ENCODE assay signal across 14 mouse cellular contexts in genomic region chr7:141026097-141026739, GRCm38 (mm10). TPM values are rescaled to one million over a fixed set of nuclear protein-coding genes. Genes with fewer than 3 reads are reported as not detected.
DNase-seq lines count a peak whose midpoint lies in the region; ATAC-seq and TF ChIP-seq lines count a peak whose summit lies in the region.
"Had no signal": no experiment of that assay in that cellular context is flagged by ENCODE, and none has a peak within 500 bp of the region (broad histone marks: within the 10 kb centered on the region; RNA-seq: fewer than 3 reads in every experiment).

No protein-coding gene starts in this region.

- peaks cover 13% of the 10 kb centered on the region for H3K4me1 ChIP-seq in kidney, adult 2 months (ENCODE audit: control insufficient read depth, insufficient read depth, low read length)
- peaks cover 24% of the 10 kb centered on the region for H3K4me1 ChIP-seq in hindbrain, embryonic 10.5 days (replicated peaks)
- H3K4me1 ChIP-seq in midbrain, embryonic 16.5 days (ENCODE audit: control insufficient read depth, insufficient read depth, low read length) = peaks cover 11% of the 10 kb centered on the region

- H3K4me3 ChIP-seq in kidney, adult 2 months (ENCODE audit: insufficient read depth, low read depth, low read length) = no peak overlapping the region
- H3K4me3 ChIP-seq in hindbrain, embryonic 10.5 days = no peak overlapping the region
- no peak overlapping the region for H3K4me3 ChIP-seq in midbrain, embryonic 16.5 days (ENCODE audit: low read depth, low read length)

- H3K9me3 ChIP-seq in hindbrain, embryonic 10.5 days = no peaks in the 10 kb centered on the region
- no peaks in the 10 kb centered on the region for H3K9me3 ChIP-seq in midbrain, embryonic 16.5 days (replicated peaks; ENCODE audit: control insufficient read depth, low read length, poor library complexity, severe bottlenecking)

- TF ChIP-seq CTCF in kidney, adult 2 months (conservative IDR thresholded peaks at IDR 0.05; ENCODE audit: insufficient read depth, insufficient read length, low read depth, low read length) = no peak

- 54% methylated on average over 6 of the region's 6 CpGs for WGBS in kidney, adult 2 months
- 23% methylated on average over 6 of the region's 6 CpGs for WGBS in hindbrain, embryonic 10.5 days
- 21% methylated on average over 6 of the region's 6 CpGs for WGBS in midbrain, embryonic 16.5 days

- peak overlapping the region; percentile 68 for H3K27ac ChIP-seq in kidney, adult 2 months (ENCODE audit: insufficient read depth, low read depth, low read length)
- peak overlapping the region; percentile 91 for H3K27ac ChIP-seq in hindbrain, embryonic 10.5 days
- peak overlapping the region; percentile 66 for H3K27ac ChIP-seq in midbrain, embryonic 16.5 days (ENCODE audit: low read length)
- H3K27ac ChIP-seq: liver, embryonic 14.5 days had no signal

- H3K9ac ChIP-seq in midbrain, embryonic 16.5 days (ENCODE audit: low read depth, low read length) = no peak overlapping the region
- H3K9ac ChIP-seq: liver, embryonic 14.5 days had no signal

- no peak for TF ChIP-seq POLR2A in kidney, adult 2 months (IDR thresholded peaks at IDR 0.05; ENCODE audit: low read depth, low read length)

- no peaks in the 10 kb centered on the region for H3K27me3 ChIP-seq in kidney, adult 2 months (replicated peaks; ENCODE audit: control insufficient read depth, insufficient read depth, low read length)
- no peaks in the 10 kb centered on the region for H3K27me3 ChIP-seq in hindbrain, embryonic 10.5 days (ENCODE audit: insufficient read depth, poor library complexity, severe bottlenecking)
- no peaks in the 10 kb centered on the region for H3K27me3 ChIP-seq in midbrain, embryonic 16.5 days (ENCODE audit: control insufficient read depth, insufficient read depth, low read depth, low read length)
- H3K27me3 ChIP-seq: CH12.LX had no signal

- no peak overlapping the region for H3K4me2 ChIP-seq in midbrain, embryonic 16.5 days (ENCODE audit: low read length)

- ATAC-seq in midbrain, embryonic 16.5 days = no peak

- DNase-seq in kidney, adult 2 months = no peak
- DNase-seq in kidney, postnatal 4 days = no peak
- DNase-seq in R1 (ENCODE audit: low read depth, low spot score) = peak; percentile 48
- no peak for DNase-seq in hindbrain, embryonic 10.5 days (ENCODE audit: low spot score)
- DNase-seq in right cerebral cortex, postnatal 25 days = no peak
- no peak for DNase-seq in retina, embryonic 14.5 days (ENCODE audit: low spot score)
- DNase-seq in layer of hippocampus, postnatal 10 days (ENCODE audit: low spot score in 2 of 2) = no peak
- DNase-seq: adrenal gland, postnatal 14 days; kidney, postnatal 10 days had no signal

- H3K36me3 ChIP-seq in kidney, adult 2 months (ENCODE audit: control insufficient read depth, insufficient read depth, low read length) = no peaks in the 10 kb centered on the region
- H3K36me3 ChIP-seq in hindbrain, embryonic 10.5 days = no peaks in the 10 kb centered on the region
- no peaks in the 10 kb centered on the region for H3K36me3 ChIP-seq in midbrain, embryonic 16.5 days (ENCODE audit: control insufficient read depth, insufficient read depth, low read length)

RNA-seq across cellular contexts. Expression of gene Gm17387, which starts 2.7 kb away (rescaled TPM):
- not detected in 2 replicates for polyA plus RNA-seq in kidney, adult 2 months (2012; rRNA removed)
- polyA plus RNA-seq in hindbrain, embryonic 10.5 days (2016; fragmentation: Nextera tagmentation; extraction: Ambion mirVana) = not detected in 2 replicates
- not detected in 2 replicates for polyA plus RNA-seq in midbrain, embryonic 16.5 days (2015; fragmentation: Nextera tagmentation; extraction: Ambion mirVana)
- total RNA-seq in layer of hippocampus, postnatal 10 days (2021) = not detected
- total RNA-seq: adrenal gland, postnatal 14 days; CH12.LX; common myeloid progenitor, adult 5-6 weeks; gastrocnemius, postnatal 4 days had no signal
- polyA plus RNA-seq: liver, embryonic 14.5 days had no signal

RNA-seq across cellular contexts. Expression of gene Ifitm6, which starts 8.5 kb away (rescaled TPM):
- 1.6 and 2.3 TPM in 2 replicates for polyA plus RNA-seq in kidney, adult 2 months (2012; rRNA removed)
- polyA plus RNA-seq in hindbrain, embryonic 10.5 days (2016; fragmentation: Nextera tagmentation; extraction: Ambion mirVana) = not detected in 2 replicates
- polyA plus RNA-seq in midbrain, embryonic 16.5 days (2015; fragmentation: Nextera tagmentation; extraction: Ambion mirVana) = 0.69 and 0.91 TPM in 2 replicates
- not detected for total RNA-seq in layer of hippocampus, postnatal 10 days (2021)
- total RNA-seq: CH12.LX had no signal

RNA-seq across cellular contexts. Expression of gene Ifitm3, which starts 15.6 kb away (rescaled TPM):
- polyA plus RNA-seq in kidney, adult 2 months (2012; rRNA removed) = 259 and 313 TPM in 2 replicates
- polyA plus RNA-seq in hindbrain, embryonic 10.5 days (2016; fragmentation: Nextera tagmentation; extraction: Ambion mirVana) = 21.0 and 23.9 TPM in 2 replicates
- 28.2 and 37.3 TPM in 2 replicates for polyA plus RNA-seq in midbrain, embryonic 16.5 days (2015; fragmentation: Nextera tagmentation; extraction: Ambion mirVana)
- 10 to 100 TPM; 13.0 TPM for total RNA-seq in layer of hippocampus, postnatal 10 days (2021)

RNA-seq across cellular contexts. Expression of gene B4galnt4, which starts 34.7 kb away (rescaled TPM):
- polyA plus RNA-seq in kidney, adult 2 months (2012; rRNA removed) = 0.16 and 0.44 TPM in 2 replicates
- 26.4 and 35.1 TPM in 2 replicates for polyA plus RNA-seq in hindbrain, embryonic 10.5 days (2016; fragmentation: Nextera tagmentation; extraction: Ambion mirVana)
- 59.5 and 65.7 TPM in 2 replicates for polyA plus RNA-seq in midbrain, embryonic 16.5 days (2015; fragmentation: Nextera tagmentation; extraction: Ambion mirVana)
- 100 to 1,000 TPM; 103 to 123 TPM for total RNA-seq in layer of hippocampus, postnatal 10 days (2021)

RNA-seq across cellular contexts. Expression of gene Pkp3, which starts 51.8 kb away (rescaled TPM):
- 17.0 and 19.8 TPM in 2 replicates for polyA plus RNA-seq in kidney, adult 2 months (2012; rRNA removed)
- polyA plus RNA-seq in hindbrain, embryonic 10.5 days (2016; fragmentation: Nextera tagmentation; extraction: Ambion mirVana) = 5.1 and 5.2 TPM in 2 replicates
- 0.06 TPM in 1 of 2 replicates, not detected in the other for polyA plus RNA-seq in midbrain, embryonic 16.5 days (2015; fragmentation: Nextera tagmentation; extraction: Ambion mirVana)
- total RNA-seq in layer of hippocampus, postnatal 10 days (2021) = not detected
